Mouse (Mus musculus): Measurements from ENCODE around the gene Igfals. TPM values are rescaled to one million over a fixed set of nuclear protein-coding genes. Genes with fewer than 3 reads are reported as not detected.
A peak's percentile ranks its signal among the peaks of the same experiment; 100 is the strongest.

The Igfals gene
- total RNA-seq, 4 experiments from 2014 or later, result 2.9 to 3.8 (median 3.3) TPM

GRCm38 (mm10) chr17:24861785-24862184, 4.0 kb upstream of the Igfals start:
- DNase-seq (ENCODE audit: low spot score in 2 of 2), result no peak

GRCm38 (mm10) chr17:24867914-24868313, 2.1 kb downstream of the Igfals start:
- no peak for DNase-seq (ENCODE audit: low spot score in 2 of 2)

GRCm38 (mm10) chr17:24873695-24874404, 8.1 kb downstream of the Igfals start:
- no peak for DNase-seq (ENCODE audit: low spot score in 2 of 2)

- no peak for DNase-seq (ENCODE audit: low spot score in 2 of 2)
These were observed 8.6 kb downstream of the Igfals start for GRCm38 (mm10) chr17:24874405-24874745.

GRCm38 (mm10) chr17:24874989-24875388, 9.2 kb downstream of the Igfals start:
- no peak for DNase-seq (ENCODE audit: low spot score in 2 of 2)

GRCm38 (mm10) chr17:24877336-24878116, 11.7 kb downstream of the Igfals start:
- peak; percentile 40 to 66 for DNase-seq (ENCODE audit: low spot score in 2 of 2)

GRCm38 (mm10) chr17:24878117-24878397, 12.3 kb downstream of the Igfals start:
- DNase-seq (ENCODE audit: low spot score in 2 of 2), result peak; percentile 75 to 88

GRCm38 (mm10) chr17:24878531-24878930, 12.7 kb downstream of the Igfals start:
- DNase-seq (ENCODE audit: low spot score in 2 of 2), result no peak

GRCm38 (mm10) chr17:24881738-24882440, 16.1 kb downstream of the Igfals start:
- peak; percentile 41 to 50 for DNase-seq (ENCODE audit: low spot score in 2 of 2)

- no peak for DNase-seq (ENCODE audit: low spot score in 2 of 2)
These were observed 18.6 kb downstream of the Igfals start for GRCm38 (mm10) chr17:24884391-24884790.

GRCm38 (mm10) chr17:24885356-24886133, 19.7 kb downstream of the Igfals start:
- DNase-seq (ENCODE audit: low spot score in 2 of 2), result no peak

GRCm38 (mm10) chr17:24886134-24886931, 20.5 kb downstream of the Igfals start, which contains the start of the genes Nubp2 and Spsb3:
Gene Nubp2, minus strand, starts transcription at chr17:24886349.
Gene Spsb3, plus strand, starts transcription at chr17:24886643.
- DNase-seq (ENCODE audit: low spot score in 2 of 2), result peak; percentile 97

GRCm38 (mm10) chr17:24886932-24887271, 21.1 kb downstream of the Igfals start:
- DNase-seq (ENCODE audit: low spot score in 2 of 2), result no peak

GRCm38 (mm10) chr17:24887291-24888080, 21.7 kb downstream of the Igfals start:
- no peak for DNase-seq (ENCODE audit: low spot score in 2 of 2)

GRCm38 (mm10) chr17:24888862-24889261, 23.1 kb downstream of the Igfals start:
- DNase-seq (ENCODE audit: low spot score in 2 of 2), result no peak

GRCm38 (mm10) chr17:24890151-24891092, 24.6 kb downstream of the Igfals start:
- DNase-seq (ENCODE audit: low spot score in 2 of 2), result no peak

GRCm38 (mm10) chr17:24891321-24891720, 25.5 kb downstream of the Igfals start:
- DNase-seq (ENCODE audit: low spot score in 2 of 2), result no peak

GRCm38 (mm10) chr17:24892785-24893184, 27.0 kb downstream of the Igfals start:
- no peak for DNase-seq (ENCODE audit: low spot score in 2 of 2)

- no peak for DNase-seq (ENCODE audit: low spot score in 2 of 2)
These were observed 27.5 kb downstream of the Igfals start for GRCm38 (mm10) chr17:24893276-24893675.

All from gastrocnemius, adult 8-10 months (tissue).